Mouse (Mus musculus): ENCODE measurements around the gene Tex50.
"Not testable (repeated sequence)": the region's sequence is repeated elsewhere in the genome, so short reads cannot be mapped to it uniquely, and the experiment has no call there.

Tex50 gene

DNA sequence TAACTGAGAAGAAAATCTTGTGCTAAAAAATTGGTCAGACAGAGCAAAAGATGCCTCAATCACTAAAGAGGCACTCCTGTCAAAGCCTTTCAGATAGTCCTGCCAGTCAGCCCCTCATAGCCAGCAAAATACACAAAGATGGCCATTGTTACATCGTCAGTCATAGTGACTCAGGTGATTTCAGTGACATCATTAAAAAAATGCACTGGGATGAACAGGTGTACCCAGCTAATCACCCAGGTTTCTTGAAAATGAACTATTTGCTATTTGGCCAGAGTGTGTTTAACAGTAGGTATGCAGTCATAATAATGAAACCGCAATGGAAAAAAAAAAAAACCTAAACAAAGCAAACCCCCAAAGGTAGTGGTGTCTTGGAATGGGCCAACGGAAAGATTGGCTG lies at the start of gene Tex50:
Gene Tex50 (minus strand): TSS at position 101 of the 400 bp plus-strand sequence.
- no peak for DNase-seq

DNA sequence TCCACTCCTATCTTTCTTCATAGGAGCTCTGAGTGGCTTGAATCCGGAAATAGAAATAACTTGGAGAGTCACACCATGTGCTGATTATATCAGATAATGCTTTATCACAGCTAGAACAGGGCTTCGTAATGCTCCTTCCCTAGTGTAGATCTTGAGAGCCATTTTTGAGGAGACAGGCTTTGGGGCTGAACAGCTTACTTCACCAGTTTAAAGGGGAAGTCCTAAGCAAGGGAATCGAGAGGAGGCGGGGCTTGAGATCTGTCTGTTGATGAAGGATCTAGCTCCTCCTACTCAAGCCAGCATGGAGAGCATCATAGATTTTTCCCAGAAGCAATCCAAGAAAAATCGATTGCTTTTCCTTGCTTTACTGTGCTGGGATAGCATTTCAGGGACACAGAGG lies 40.7 kb upstream of the Tex50 start:
- DNase-seq = no peak

DNA sequence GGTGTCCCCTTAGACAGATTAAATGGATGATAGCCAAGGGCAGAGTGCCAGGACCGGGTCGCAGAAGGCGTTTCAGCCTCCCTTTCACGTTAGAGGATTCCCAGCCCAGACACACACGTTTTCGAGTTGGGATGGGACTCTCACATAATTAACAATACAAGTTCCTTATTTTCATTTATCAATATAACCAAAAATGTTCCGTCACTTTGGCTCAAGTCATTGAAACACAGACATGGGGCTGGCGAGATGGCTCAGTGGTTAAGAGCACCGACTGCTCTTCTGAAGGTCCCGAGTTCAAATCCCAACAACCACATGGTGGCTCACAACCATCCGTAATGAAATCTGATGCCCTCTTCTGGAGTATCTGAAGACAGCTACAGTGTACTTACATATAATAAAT lies 37.2 kb upstream of the Tex50 start:
- DNase-seq = not testable (repeated sequence)

DNA sequence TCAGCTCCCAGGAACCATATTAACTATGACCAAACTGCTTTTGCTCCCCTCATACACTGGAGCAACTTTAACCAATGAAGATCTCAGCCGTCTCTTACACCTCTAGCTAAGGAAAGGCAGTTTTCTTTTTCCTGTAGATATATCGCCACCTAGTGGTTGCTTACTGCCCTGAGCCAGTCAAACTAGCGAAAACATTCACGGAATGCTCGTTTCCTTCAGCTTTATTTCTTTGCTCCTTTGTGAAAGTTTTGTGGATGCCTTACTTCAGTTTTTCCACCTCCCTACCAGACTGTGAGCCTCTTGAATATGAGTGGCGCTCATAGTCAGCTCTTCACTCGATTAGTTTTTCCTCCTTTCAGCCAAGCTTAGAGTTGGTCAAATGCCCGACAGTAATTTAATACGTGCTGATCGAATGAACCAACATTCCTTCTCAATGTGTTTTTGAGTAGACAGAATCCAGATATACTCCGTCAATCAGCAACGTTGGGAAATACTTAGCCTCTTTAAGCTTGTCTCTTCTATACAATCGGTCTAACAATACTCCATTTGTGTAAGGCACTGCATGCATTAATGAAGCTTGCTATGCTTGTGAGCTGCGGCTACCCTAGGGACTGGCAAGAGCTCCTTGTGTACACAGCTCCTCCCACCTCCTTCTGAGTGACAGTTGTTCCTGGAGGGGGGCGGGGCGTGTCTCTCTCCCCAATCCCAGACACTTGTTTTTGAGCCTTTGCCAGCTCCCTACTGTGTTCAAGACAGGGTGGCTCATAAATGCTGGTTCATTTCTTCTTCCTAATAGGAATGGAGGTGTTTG lies 36.6 kb upstream of the Tex50 start:
- DNase-seq = peak; percentile 74

DNA sequence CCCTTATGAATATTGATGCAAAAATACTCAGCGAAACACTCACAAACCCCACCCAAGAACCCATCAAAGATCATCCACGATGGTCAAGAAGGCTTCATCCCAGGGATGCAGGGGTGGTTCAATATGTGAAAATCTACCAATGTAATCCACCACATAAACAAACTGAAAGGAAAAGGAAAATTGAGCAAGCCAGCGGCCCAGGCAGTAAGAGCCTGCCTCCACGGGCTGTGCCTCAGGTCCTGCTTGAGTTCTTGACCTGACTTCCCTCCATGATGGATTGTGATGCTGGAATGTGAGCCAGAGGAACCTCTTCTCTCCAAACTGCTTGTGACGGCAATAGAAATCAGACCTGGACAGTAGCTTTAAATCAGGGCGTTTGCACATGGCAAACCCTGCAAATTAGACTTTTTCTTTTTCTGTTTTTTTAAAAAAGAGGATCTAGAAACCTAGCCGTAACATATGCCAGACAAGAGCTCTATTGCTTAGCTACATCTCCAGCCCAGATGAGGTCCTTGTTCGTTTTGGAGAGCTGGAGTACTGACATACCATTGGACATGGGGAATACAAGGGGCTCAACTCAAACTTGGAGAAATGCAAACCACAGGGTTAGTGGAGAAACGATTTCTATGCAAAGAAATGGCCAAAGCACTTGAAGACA lies 31.3 kb upstream of the Tex50 start:
- no peak for DNase-seq

DNA sequence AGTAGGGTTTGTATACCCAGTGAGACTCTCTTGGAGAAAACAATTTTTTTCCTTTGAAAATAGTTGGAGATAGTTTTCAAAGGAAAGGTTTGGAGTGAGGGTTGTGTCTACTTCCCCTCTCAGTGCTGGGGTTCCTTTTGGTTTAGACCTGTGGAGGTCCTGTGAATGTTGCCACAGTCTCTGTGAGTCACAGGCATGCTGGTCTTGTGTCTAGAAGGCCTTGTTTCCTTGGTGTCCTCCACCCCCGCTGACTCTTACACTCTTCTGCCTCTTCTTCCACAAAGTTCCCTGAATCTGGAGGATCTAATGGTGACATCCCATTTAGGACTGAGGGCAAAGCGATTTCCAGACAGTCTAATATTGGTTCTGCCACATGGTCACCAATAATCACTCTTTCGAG lies 26.3 kb upstream of the Tex50 start:
- DNase-seq = no peak

DNA sequence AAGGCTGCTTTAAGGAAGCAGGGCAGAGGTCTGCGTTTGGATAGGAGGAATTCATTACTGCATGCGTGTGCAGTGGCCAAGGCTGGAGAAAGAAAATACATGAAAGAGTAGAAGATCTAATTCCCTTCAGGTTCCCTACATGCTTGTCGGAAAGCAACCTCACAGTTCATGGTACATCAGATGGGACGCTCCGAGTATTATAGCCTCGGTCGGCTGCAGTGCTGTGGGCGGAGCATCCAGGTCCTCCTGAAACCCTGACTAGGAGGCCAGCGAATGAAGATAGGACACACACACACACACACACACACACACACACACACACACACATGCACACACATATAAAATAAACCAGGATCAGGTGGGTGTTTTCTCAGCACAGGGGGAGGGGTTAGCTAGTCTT lies 24.6 kb upstream of the Tex50 start:
- DNase-seq = no peak

DNA sequence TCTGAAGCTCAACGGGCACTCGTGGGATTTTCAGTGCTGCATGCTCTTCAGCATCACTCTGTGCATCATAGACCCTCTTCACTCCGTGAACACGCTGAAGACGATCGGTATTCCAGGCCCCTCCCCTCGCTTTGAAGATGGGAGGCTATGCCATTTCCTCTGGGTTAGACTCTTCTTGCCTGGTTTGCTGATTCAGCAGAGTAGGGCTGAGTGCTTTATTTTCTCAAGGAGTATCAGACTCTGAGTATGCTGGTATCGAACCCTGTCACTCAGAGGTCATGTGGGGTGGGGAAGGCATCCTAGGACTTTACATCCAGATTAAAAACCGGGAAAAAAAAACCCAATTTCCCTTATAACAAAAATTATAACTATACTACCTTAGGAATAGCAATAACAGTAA lies 23.3 kb upstream of the Tex50 start:
- no peak for DNase-seq

DNA sequence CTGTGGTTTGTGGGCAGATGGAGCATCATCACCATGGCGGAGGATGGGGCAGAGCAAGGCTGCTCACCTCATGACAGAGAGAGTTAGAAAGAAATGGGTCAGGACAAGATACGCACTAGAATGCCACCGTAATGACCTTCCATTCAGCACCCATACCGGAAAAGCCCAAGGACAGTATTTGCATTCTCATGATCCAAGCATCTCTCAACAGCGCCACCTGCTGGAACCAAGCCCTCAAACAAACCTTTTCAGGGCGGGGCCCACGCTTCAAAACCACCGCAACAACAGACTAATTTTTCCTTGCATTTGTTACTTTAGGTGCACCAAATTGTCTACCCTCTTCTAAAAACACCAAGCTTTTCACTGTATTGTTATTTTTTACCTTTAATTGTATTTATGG lies 21.6 kb upstream of the Tex50 start:
- peak; percentile 15 for DNase-seq

DNA sequence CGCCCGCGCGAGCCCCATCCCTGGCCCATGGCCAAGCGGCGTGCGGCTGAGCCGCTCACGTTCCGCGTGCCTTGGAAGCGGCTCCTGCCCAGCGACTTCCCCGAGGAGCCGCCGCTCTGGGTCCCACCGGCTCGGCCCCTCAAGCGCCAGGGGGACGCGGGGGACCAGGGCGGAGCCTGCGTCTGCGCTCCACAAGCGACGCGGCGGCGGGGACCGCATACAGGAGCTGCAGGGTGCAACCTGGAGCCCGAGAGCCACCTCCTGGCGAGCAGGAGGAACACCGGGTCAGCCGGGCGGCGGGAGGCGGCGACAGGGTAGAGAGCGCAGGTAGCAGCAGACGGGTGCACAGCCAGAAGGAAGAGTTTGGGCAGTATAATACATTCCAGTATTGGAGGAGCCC lies 11.5 kb upstream of the Tex50 start:
- DNase-seq = peak; percentile 54

DNA sequence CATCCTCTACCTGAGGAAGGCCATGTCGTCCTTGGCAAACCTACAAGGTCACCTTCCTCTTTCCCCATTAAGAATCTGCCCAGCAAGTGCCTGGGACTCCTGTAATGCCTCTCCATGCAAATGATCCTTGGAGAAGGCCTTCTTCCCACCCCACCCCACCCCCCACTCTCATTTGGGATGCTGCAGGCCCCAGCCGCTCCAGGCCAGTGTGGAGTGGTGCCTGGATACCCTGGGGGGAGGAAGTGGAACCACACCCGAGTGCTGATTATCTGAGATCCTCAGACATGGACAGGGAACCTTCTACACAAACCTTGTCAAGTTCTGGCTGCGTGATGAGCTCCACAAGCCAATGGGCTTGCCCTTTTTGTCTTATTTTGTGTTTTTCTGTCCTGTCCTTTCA lies 1.2 kb upstream of the Tex50 start:
- no peak for DNase-seq

DNA sequence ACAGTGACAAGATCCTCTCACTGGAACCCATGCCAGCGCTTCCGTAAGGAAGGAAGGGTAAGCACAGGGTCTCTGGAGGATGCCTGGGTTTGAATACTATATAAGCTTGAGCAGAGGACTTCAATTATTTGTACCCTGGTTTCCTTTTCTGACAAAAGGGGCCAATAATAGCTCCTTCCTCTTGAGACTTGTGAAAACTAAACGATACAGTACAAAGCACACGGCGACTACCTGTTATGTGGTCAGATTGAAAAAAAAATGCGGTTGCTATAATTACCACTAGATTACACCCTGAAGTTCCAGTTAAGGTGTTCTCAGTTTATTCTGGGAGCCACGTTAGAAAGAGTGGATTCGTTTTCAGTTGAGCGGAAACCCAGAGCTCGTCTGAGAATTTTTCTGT lies 2.6 kb downstream of the Tex50 start:
- DNase-seq = no peak

DNA sequence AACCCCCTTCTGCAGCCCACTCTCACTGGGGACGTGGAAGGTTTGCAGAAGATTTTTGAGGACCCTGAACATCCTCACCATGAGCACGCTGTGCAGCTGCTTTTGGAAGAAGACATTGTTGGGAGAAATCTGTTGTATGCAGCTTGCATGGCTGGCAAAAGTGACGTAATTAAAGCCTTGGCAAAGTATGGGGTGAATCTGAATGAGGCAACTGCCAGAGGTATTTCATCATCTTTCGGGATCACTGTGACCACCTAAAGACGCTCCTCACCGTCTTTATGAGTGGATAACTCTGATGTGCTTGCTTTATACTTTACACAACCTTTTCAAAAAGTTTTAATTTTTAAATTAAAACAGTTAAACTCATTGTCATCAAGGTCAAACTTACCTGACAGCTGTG lies 8.0 kb downstream of the Tex50 start:
- DNase-seq = no peak

DNA sequence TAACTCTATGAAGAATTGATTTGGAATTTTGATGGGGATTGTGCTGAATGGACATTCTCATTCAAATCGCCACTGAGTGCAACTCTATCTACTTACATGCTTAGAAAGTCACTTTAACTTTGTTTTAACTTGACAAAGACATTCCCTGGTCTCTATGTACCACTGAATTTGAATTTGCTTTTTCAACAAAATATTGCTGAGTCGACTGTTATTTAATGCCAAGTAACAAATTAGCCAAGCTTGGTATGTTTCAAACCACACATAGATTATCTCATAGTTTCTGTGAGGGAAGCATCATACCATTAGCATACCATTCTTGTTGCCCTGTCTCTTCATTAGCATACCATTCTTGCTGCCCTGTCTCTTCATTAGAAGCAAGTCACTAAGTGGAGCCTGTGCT lies 11.2 kb downstream of the Tex50 start:
- DNase-seq = no peak

DNA sequence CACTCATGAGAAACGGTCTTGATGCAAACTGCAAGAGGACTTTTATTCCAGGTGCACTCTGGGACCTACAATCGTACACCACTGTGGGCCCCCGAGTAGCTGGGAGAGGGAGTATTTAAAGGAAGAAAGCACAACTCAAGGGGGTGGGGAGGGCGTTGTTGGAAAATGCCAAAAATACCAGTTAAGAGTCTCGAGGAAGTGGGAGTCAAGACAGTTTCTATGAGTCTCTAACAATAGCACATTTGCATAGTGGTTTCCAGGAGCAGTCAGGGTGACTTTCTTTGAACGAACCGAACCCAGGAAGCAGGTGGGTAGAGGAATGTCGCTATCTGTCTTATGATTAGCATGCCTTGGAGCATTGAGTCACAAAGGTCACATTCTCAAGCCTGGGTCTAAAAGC lies 13.5 kb downstream of the Tex50 start:
- DNase-seq = not testable (repeated sequence)

DNA sequence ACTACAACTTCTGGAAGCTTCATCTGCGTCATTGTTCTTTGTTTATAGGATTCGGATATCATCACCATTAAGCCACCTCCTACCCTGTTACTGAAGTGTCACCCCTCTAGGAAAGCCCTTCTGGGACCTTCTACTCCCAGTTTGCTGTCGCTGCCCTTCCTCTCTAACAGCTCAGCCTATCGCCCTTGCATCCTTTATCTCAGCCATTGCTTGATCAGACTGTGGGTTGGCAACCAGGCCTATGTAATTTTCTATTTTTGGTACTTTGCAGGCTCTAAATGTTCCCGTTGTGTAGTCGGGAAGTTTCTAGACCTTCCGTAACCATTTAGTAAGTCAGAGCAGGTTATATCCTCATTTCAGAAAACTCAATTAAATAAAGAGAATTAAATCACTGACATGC lies 15.9 kb downstream of the Tex50 start:
- no peak for DNase-seq

DNA sequence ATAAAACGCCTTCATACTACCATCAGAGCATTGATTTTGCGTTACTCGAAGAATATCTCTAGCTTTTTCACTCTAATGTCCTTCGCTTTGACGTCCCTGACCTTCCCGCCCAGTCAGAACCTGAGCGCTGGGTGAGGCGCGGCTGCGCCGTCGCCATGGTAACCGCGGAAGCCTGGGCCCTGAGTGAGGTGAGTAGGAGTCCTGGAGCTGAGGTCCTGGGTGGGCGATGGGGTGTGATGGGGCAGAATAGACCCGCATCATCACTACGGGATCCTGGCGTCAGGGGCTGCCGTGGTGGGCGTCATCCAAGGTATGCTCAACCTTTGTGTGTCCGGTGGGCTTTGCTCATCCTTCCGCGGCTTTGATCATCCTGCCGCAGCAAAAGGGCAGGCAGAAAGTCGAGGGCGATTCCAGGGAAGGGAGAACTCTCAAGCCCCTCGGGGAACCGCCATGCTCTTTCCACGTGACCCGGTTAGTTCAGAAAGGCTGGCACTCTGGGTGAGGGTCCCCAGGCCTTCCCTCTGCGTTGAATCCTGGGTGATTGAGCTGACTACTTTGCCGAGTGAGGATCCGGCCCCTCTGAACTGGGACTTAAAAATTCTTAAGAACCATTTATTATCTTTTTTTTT lies 16.5 kb downstream of the Tex50 start, which contains the start of gene Ankrd45:
Gene Ankrd45 (plus strand): TSS at position 161 of the 629 bp plus-strand sequence.
- peak; percentile 11 for DNase-seq

DNA sequence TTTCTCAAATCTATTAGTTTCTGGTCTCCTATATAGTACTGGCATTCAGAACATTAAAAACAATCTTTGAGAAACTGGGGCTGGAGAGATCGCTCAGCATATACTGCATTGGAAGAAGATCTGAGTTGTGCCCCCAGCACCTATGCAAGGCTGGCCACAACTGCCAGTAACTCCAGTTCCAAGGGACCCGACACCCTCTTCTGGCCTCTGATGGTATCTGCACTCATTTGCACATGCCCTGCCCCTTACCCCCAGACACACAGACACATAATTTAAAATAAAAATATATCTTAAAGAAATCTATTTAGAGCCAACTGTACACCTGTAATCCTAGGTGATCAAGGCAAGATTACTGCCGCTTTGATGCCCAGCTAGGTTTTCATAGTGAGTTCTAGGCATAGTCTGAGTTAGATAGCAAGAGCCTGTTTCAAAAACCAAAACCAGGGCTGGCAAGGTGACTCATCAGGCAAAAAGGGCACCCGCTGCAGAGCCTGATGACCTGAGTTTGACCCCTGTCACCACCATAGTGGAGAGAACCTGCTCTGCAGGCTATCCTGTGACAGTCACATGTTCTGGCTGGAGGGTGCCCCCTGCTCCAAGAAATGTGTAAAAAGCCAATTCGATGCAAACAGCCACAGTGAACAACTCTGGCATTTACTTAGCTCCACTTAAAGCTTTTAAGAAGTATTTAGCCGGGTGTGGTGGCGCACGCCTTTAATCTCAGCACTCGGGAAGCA lies 18.9 kb downstream of the Tex50 start:
- no peak for DNase-seq

DNA sequence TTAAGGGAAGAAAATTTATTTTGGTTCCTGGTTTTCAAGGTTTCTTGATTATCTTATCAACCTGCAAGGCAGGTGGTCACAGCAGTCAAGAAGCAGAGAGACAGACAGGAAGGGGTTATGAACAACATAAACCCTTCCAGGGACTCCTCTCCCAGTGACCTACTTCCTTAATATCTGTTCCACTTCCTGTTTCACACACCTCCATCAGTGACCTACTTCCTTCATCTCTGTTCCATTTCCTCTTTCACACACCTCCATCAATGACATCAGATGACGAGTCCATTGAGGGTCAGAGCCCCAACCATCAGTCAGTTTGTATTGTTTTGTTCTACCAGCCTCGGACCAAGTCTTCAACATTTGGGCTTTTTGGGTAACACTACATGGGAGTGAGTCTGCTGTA lies 19.6 kb downstream of the Tex50 start:
- DNase-seq = no peak

DNA sequence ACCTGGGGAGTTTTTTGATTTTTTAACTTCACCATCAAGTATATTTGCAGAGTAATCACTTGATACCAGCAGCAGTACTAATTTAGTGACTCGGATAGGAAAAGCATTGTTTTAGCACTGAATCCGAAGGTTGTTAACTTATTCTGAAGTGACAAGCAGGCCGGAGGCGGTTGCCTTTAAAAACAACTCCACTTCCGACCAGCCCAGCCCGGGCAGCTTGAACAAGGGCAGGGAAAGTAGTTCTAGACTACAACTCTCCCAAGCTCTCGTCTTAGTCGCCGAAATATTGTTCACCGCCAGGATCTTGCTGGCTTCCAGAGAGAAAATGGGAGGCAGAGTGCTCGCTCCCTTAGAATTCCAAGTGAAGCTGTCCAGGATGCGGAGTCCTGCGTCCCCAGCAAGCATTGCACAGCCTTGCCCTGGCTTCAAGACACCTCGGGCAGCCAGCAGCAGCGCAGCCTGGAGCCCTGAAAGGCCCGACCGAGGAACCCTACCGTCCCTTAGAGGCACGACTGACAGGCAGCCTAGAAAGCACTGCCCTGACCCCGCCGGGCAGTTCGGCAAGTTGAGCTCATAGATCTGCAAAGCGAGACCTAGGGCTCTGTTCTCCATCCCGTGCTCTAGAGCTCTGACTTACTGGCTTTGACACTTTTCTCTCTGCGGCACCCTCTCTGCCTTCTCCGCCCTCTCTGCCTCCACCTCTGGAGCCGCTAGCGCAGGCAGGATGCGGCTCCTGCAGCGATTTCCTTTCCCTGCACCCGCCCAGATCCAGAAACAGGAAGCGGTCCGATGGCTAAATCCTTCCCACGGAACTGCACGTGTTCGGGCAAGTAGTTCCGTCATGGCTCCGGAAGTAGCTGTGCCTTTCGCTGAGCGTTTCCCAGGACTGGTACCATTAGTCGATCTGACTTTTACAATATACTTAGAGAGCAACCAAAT lies 28.1 kb downstream of the Tex50 start, which contains the start of gene Klhl20:
Gene Klhl20 (minus strand): TSS at position 786 of the 939 bp plus-strand sequence.
- DNase-seq = peak; percentile 88

DNA sequence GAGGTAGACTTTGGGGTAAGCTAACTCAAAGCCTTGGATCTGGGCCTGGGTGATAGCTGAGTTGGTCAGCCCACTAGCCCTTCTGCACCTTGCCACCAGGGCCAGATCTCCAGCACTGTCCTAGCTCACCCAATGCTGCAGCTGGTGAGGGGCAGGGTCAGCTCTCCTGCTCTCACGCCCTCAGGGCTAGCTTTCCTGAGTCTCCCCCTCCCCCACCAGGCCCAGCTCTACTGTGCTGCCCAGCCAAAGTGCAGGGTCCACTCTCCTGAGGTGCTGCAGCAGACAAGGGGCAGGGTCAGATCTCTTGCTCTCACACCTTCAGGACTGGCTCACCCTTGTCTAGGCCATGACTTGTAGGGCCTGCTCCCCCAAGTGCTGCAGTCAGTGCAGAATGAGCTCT lies 32.7 kb downstream of the Tex50 start:
- no peak for DNase-seq
